Mouse (Mus musculus) heart, embryonic 11.5 days (tissue): ENCODE results near the gene Zic4. TPM values are rescaled to one million over a fixed set of nuclear protein-coding genes. Genes with fewer than 3 reads are reported as not detected.

Source experiments
- ATAC-seq: fragments of 200-750 bp; cut with Nextera tagmentation; replicated peaks from 2 replicates; pipeline ENCODE4 v1.8.0; 2017; ENCODE audit warnings: moderate library complexity; ENCODE audit not compliant: insufficient number of reproducible peaks, low FRiP score, low TSS enrichment
- H3K27ac ChIP-seq: fragments of 300-500 bp; sonication (generic); 2 replicates; pipeline ENCODE4 v1.5.1; 2014; ENCODE audit warnings: mild to moderate bottlenecking, low read depth, low read length
- H3K27me3 ChIP-seq: fragments of 300-500 bp; sonication (generic); 2 replicates; pipeline ENCODE4 v1.6.1; 2014; ENCODE audit warnings: mild to moderate bottlenecking, low read length, mixed read lengths; ENCODE audit not compliant: control insufficient read depth, insufficient read depth
- H3K36me3 ChIP-seq: fragments of 300-500 bp; sonication (generic); 2 replicates; pipeline ENCODE4 v1.6.1; 2014; ENCODE audit warnings: mild to moderate bottlenecking, low read length, moderate library complexity, mixed read lengths; ENCODE audit not compliant: control insufficient read depth, insufficient read depth
- H3K4me1 ChIP-seq: fragments of 300-500 bp; sonication (generic); 2 replicates; pipeline ENCODE4 v1.6.1; 2014; ENCODE audit warnings: low read length; ENCODE audit not compliant: control insufficient read depth, insufficient read depth
- H3K4me2 ChIP-seq: fragments of 300-500 bp; sonication (generic); 2 replicates; pipeline ENCODE4 v1.6.1; 2014; ENCODE audit warnings: mild to moderate bottlenecking, moderate library complexity
- H3K4me3 ChIP-seq: fragments of 300-500 bp; sonication (generic); 2 replicates; pipeline ENCODE4 v1.5.1; 2014; ENCODE audit warnings: low read depth, low read length
- H3K9ac ChIP-seq: fragments of 300-500 bp; sonication (generic); 2 replicates; pipeline ENCODE4 v1.6.1; 2014; ENCODE audit warnings: mild to moderate bottlenecking, low read depth, low read length, moderate library complexity
- H3K9me3 ChIP-seq: fragments of 300-500 bp; sonication (generic); replicated peaks from 2 replicates; pipeline ENCODE4 v1.6.1; 2016; ENCODE audit warnings: low read length; ENCODE audit not compliant: control insufficient read depth
- WGBS: fragments of 180-500 bp; shearing (Covaris S2); extraction: QIAGEN DNeasy Blood & Tissue Kit; methylation state at CpG from one replicate; pipeline ENCODE4 v1.1.7; 2014; ENCODE audit not compliant: insufficient replicate concordance; 5-methylcytosine and 5-hydroxymethylcytosine counted together
- polyA plus RNA-seq: library from polyadenylated mRNA; unstranded; fragments of >200 nt; fragmentation: Nextera tagmentation; extraction: Ambion mirVana; gene quantifications from 2 replicates; pipeline ENCODE4 v1.2.1, GENCODE M21; 2014

Gene Zic4
- polyA plus RNA-seq, 1 experiment from 2014 or later, result not detected

- H3K9ac ChIP-seq, result no peak overlapping the region
- H3K4me3 ChIP-seq, result no peak overlapping the region
- WGBS, result 26% methylated on average over 3 of the region's 3 CpGs
- H3K36me3 ChIP-seq, result no peaks in the 10 kb centered on the region
- H3K27ac ChIP-seq, result no peak overlapping the region
- H3K27me3 ChIP-seq, result peaks cover 95% of the 10 kb centered on the region
- no peak overlapping the region for H3K4me2 ChIP-seq
- ATAC-seq, result no peak
- peaks cover 2% of the 10 kb centered on the region; the same call in 1 of the 2 replicates for H3K4me1 ChIP-seq
- H3K9me3 ChIP-seq, result no peaks in the 10 kb centered on the region
These were observed 11.8 kb downstream of the Zic4 start for GRCm38 (mm10) chr9:91373811-91374575.

GRCm38 (mm10) chr9:91374665-91375064 lies 12.5 kb downstream of the Zic4 start:
- no peak overlapping the region for H3K9ac ChIP-seq
- H3K27me3 ChIP-seq, result peaks cover 95% of the 10 kb centered on the region
- WGBS, result 8% methylated on average over 4 of the region's 4 CpGs
- no peak overlapping the region for H3K4me3 ChIP-seq
- H3K4me1 ChIP-seq, result peaks cover 2% of the 10 kb centered on the region; the same call in 1 of the 2 replicates
- no peak for ATAC-seq
- H3K27ac ChIP-seq, result no peak overlapping the region
- H3K9me3 ChIP-seq, result no peaks in the 10 kb centered on the region
- H3K4me2 ChIP-seq, result no peak overlapping the region
- H3K36me3 ChIP-seq, result no peaks in the 10 kb centered on the region

- Histone ChIP-seq H3K27me3 (peaks cover 91% of the 10 kb centered on the region), H3K36me3 (no peaks in the 10 kb centered on the region), H3K9ac (no peak overlapping the region), H3K4me2 (no peak overlapping the region), H3K4me3 (no peak overlapping the region), H3K4me1 (peaks cover 2% of the 10 kb centered on the region; the same call in 1 of the 2 replicates), H3K9me3 (no peaks in the 10 kb centered on the region), H3K27ac (no peak overlapping the region)
- WGBS, result 3% methylated on average over 14 of the region's 14 CpGs
- ATAC-seq, result no peak
These were observed 15.0 kb downstream of the Zic4 start for GRCm38 (mm10) chr9:91377036-91377872.

- peaks cover 2% of the 10 kb centered on the region; the same call in 1 of the 2 replicates for H3K4me1 ChIP-seq
- ATAC-seq, result no peak
- H3K4me3 ChIP-seq, result no peak overlapping the region
- WGBS, result 0% methylated on average over 16 of the region's 16 CpGs
- H3K9me3 ChIP-seq, result no peaks in the 10 kb centered on the region
- H3K36me3 ChIP-seq, result no peaks in the 10 kb centered on the region
- no peak overlapping the region for H3K4me2 ChIP-seq
- H3K27me3 ChIP-seq, result peaks cover 91% of the 10 kb centered on the region
- no peak overlapping the region for H3K9ac ChIP-seq
- no peak overlapping the region for H3K27ac ChIP-seq
These were observed 15.6 kb downstream of the Zic4 start for GRCm38 (mm10) chr9:91377873-91378150.

- Histone ChIP-seq H3K36me3 (no peaks in the 10 kb centered on the region), H3K4me1 (peaks cover 2% of the 10 kb centered on the region; the same call in 1 of the 2 replicates), H3K9ac (no peak overlapping the region), H3K27me3 (peaks cover 94% of the 10 kb centered on the region), H3K9me3 (no peaks in the 10 kb centered on the region), H3K27ac (no peak overlapping the region), H3K4me2 (peak overlapping the region; percentile 20; the same call in 1 of the 2 replicates), H3K4me3 (no peak overlapping the region)
- ATAC-seq, result no peak
- 1% methylated on average over 48 of the region's 48 CpGs for WGBS
These were observed 16.4 kb downstream of the Zic4 start for GRCm38 (mm10) chr9:91378411-91379299.

- no peak overlapping the region for H3K27ac ChIP-seq
- peaks cover 94% of the 10 kb centered on the region for H3K27me3 ChIP-seq
- no peak for ATAC-seq
- H3K4me1 ChIP-seq, result peaks cover 4% of the 10 kb centered on the region; the same call in 1 of the 2 replicates
- no peaks in the 10 kb centered on the region for H3K9me3 ChIP-seq
- no peak overlapping the region for H3K4me2 ChIP-seq
- no peaks in the 10 kb centered on the region for H3K36me3 ChIP-seq
- 1% methylated on average over 8 of the region's 8 CpGs for WGBS
- no peak overlapping the region for H3K4me3 ChIP-seq
- H3K9ac ChIP-seq, result no peak overlapping the region
These were observed 17.1 kb downstream of the Zic4 start for GRCm38 (mm10) chr9:91379300-91379635.

- no peak for ATAC-seq
- no peaks in the 10 kb centered on the region for H3K9me3 ChIP-seq
- peaks cover 4% of the 10 kb centered on the region; the same call in 1 of the 2 replicates for H3K4me1 ChIP-seq
- H3K27me3 ChIP-seq, result peaks cover 94% of the 10 kb centered on the region
- H3K4me3 ChIP-seq, result no peak overlapping the region
- H3K9ac ChIP-seq, result no peak overlapping the region
- H3K4me2 ChIP-seq, result no peak overlapping the region
- no peaks in the 10 kb centered on the region for H3K36me3 ChIP-seq
- 2% methylated on average over 10 of the region's 10 CpGs for WGBS
- no peak overlapping the region for H3K27ac ChIP-seq
These were observed 17.7 kb downstream of the Zic4 start for GRCm38 (mm10) chr9:91379781-91380457.

- Histone ChIP-seq H3K27me3 (peaks cover 95% of the 10 kb centered on the region), H3K27ac (no peak overlapping the region), H3K4me2 (no peak overlapping the region), H3K4me1 (peaks cover 4% of the 10 kb centered on the region; the same call in 1 of the 2 replicates), H3K9ac (no peak overlapping the region), H3K36me3 (no peaks in the 10 kb centered on the region), H3K9me3 (no peaks in the 10 kb centered on the region), H3K4me3 (no peak overlapping the region)
- ATAC-seq, result no peak
- whole genome bisulfite sequencing, result 1% methylated on average over 9 of the region's 9 CpGs
These were observed 18.3 kb downstream of the Zic4 start for GRCm38 (mm10) chr9:91380458-91380914.
